Mouse (Mus musculus) erythroblast, embryonic 14.5 days (primary cell): Measurements from ENCODE around the gene Capn15.

Source experiments
- GATA1 ChIP-seq: IDR thresholded peaks from 2 replicates; pipeline ENCODE4 v1.6.1; 2012; ENCODE audit warnings: low read length, inconsistent platforms, mixed read lengths
- TAL1 ChIP-seq: IDR thresholded peaks from 3 replicates; pipeline ENCODE4 v1.6.1; 2012; ENCODE audit warnings: low read length, inconsistent platforms, mixed read lengths

DNA sequence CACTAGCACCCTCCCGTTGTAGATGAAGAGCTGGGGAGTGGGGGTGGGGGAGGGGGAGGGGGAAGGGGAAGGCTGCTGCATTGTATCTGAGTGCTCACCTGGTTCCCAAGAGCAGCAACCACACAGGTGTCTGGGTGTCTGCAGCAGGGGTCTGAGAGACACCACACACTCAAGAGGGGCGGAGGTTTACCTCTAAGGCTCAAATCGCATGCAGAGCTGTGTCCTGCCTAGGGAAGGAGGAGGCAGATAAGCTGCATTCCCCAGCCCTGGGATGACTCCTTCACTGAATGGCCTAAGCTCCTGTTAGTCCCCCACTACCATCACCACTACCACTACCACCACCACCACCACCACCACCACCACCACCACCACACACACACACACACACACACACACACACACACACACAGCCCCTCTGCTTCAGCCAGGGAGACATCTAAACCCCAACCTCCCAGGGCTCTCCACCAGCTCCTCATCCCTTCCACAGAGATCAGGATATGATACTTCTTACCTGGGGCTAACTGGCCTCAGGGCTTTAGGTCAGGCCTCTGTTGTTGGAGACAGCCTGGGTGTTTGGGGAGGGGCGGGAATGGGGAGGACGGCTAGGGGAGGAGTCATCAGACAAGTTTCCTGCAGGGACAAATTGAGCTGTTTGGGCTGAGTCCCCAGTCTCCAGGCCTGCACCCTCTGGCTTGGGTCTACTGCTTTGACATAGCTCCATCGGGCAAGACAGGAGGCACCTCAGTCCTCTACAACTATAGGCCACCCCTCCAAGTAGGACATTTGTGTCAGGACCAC is 41.0 kb downstream of the Capn15 start, which contains the start of the genes Pigq and Nhlrc4:
- TF ChIP-seq TAL1 (peak; percentile 45), GATA1 (peak; percentile 57)
